Mouse (Mus musculus) thymus, adult 2 months (tissue): Measurements from ENCODE around the gene Igf2. TPM values are rescaled to one million over a fixed set of nuclear protein-coding genes. Genes with fewer than 3 reads are reported as not detected.

Experiments used
- DNase-seq: peaks from one replicate; pipeline ENCODE4 v3.0.0; 2021
- H3K27ac ChIP-seq: fragments of 200-500 bp; 2 replicates; pipeline ENCODE4 v1.5.1; 2012; ENCODE audit warnings: low read length, control low read depth; ENCODE audit not compliant: control insufficient read depth, insufficient read depth
- H3K27me3 ChIP-seq: fragments of 200-500 bp; 2 replicates; pipeline ENCODE4 v1.6.1; 2012; ENCODE audit warnings: mild to moderate bottlenecking, low read length, moderate library complexity, mixed read lengths; ENCODE audit not compliant: control insufficient read depth, insufficient read depth
- H3K36me3 ChIP-seq: fragments of 200-500 bp; 2 replicates; pipeline ENCODE4 v1.6.1; 2012; ENCODE audit warnings: mild to moderate bottlenecking, low read length, moderate library complexity; ENCODE audit not compliant: control insufficient read depth, insufficient read depth
- H3K4me1 ChIP-seq: fragments of 200-500 bp; replicated peaks from 2 replicates; pipeline ENCODE4 v1.6.1; 2012; ENCODE audit warnings: low read length; ENCODE audit not compliant: control insufficient read depth, insufficient read depth
- H3K4me3 ChIP-seq: fragments of 200-500 bp; 2 replicates; pipeline ENCODE4 v1.5.1; 2012; ENCODE audit warnings: mild to moderate bottlenecking, low read length, control low read depth, moderate library complexity; ENCODE audit not compliant: control insufficient read depth, insufficient read depth
- CTCF ChIP-seq: fragments of 200-500 bp; IDR thresholded peaks from 2 replicates; pipeline ENCODE4 v1.5.1; 2012; ENCODE audit warnings: mild to moderate bottlenecking, control low read depth, low read length, moderate library complexity, borderline replicate concordance; ENCODE audit not compliant: control insufficient read depth, poor library complexity, insufficient read depth; ENCODE audit errors: extremely low read depth
- POLR2A ChIP-seq: fragments of 200-500 bp; IDR thresholded peaks from 2 replicates; pipeline ENCODE4 v1.6.1; 2012; ENCODE audit warnings: mild to moderate bottlenecking, low read length, control low read depth, moderate library complexity; ENCODE audit not compliant: control insufficient read depth, poor library complexity, insufficient read depth; ENCODE audit errors: extremely low read depth
- WGBS: fragments of 180-500 bp; shearing (Covaris S2); methylation state at CpG from one replicate; pipeline ENCODE4 v1.1.7; 2018; 5-methylcytosine and 5-hydroxymethylcytosine counted together
- polyA plus RNA-seq: library from polyadenylated mRNA; depleted of rRNA; stranded (reverse); fragments of >200 nt; gene quantifications from 2 replicates; pipeline ENCODE4 v1.2.3, GENCODE M21; 2012; rRNA removed

Igf2 gene
- polyA plus RNA-seq = 7.5 and 13.8 TPM in 2 replicates

DNA sequence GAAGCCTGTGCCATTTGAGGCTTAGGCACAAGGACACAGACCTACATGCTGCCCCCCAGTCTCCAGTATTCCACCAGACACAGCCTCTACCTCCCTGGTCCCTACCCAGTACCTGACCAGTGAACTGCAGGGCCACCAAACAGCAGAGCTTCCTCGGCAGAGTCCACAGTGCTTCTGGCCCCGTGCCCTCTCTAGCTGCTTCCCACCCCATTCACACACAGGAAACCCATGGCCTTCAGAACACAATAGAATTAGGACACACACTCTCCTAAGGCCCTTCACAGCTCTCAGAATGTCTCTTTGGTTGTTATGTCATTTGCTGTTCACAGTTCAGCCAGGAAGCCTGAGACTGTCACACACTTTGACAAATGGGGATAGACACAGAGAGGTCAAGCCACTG is at the start of gene Igf2:
TSS of gene Igf2 (minus strand) at position 158 of the 400 bp plus-strand sequence.
- DNase-seq = no peak
- Histone ChIP-seq H3K4me3 (no peak within 1 kb of the TSS), H3K27ac (no peak within 1 kb of the TSS), H3K27me3 (peaks cover 7% of the 10 kb centered on the region; the same call in 1 of the 2 replicates), H3K4me1 (no peaks in the 10 kb centered on the region), H3K36me3 (no peaks in the 10 kb centered on the region)
- TF ChIP-seq CTCF (no peak), POLR2A (no peak)
- WGBS = 56% methylated on average over 2 of the region's 2 CpGs

DNA sequence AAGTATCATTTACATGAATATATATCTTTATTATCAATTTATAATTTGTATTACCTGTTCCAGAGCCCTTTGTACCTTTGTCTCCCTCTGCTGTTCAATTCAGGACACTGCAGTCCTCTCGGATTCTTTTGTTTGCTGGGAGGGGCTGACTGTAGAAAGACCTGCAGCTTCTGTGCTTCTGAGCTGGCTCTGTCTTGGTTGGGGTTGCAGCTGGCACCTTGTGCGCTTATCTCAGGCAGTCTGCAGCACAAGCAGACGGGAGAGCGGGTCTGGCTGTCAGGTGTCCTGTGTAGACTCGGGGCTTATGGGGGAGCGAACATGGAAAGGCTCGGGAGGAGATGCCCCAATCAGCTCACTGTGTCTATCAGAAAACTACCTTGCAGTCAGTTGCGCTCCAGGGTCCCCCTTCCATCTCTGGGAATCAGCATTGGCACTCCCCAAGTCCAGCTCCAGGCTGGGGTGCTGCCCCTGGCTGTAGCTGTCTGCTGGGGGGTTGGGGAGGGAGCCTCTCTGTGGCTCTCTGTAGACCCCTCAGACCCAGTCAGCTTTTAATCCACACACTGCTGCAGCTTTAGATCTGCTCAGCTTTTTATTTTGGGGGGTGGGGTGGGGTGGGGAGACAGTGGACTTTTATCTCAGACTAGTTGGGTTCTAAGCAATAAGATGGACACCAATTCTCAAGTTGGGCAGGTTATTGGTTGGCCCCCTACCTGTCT is 48.3 kb upstream of the Igf2 start:
- Histone ChIP-seq H3K27ac (no peak overlapping the region), H3K4me3 (no peak overlapping the region), H3K27me3 (no peaks in the 10 kb centered on the region), H3K36me3 (no peaks in the 10 kb centered on the region), H3K4me1 (no peaks in the 10 kb centered on the region)
- TF ChIP-seq POLR2A (no peak), CTCF (no peak)
- peak; percentile 52 for DNase-seq
- 30% methylated on average over 8 of the region's 8 CpGs for WGBS

- no peak for TF ChIP-seq CTCF
- no peak for TF ChIP-seq POLR2A
- WGBS = 87% methylated on average over 2 of the region's 2 CpGs
- no peak overlapping the region for H3K4me3 ChIP-seq
- H3K4me1 ChIP-seq = no peaks in the 10 kb centered on the region
- no peak overlapping the region for H3K27ac ChIP-seq
- no peaks in the 10 kb centered on the region for H3K27me3 ChIP-seq
- H3K36me3 ChIP-seq = no peaks in the 10 kb centered on the region
- DNase-seq = no peak
These were observed 40.3 kb upstream of the Igf2 start for GRCm38 (mm10) chr7:142706873-142707272.

GRCm38 (mm10) chr7:142699334-142699860 is 32.8 kb upstream of the Igf2 start:
- no peak for DNase-seq
- no peak overlapping the region for H3K4me3 ChIP-seq
- no peak for TF ChIP-seq CTCF
- no peaks in the 10 kb centered on the region for H3K27me3 ChIP-seq
- no peaks in the 10 kb centered on the region for H3K36me3 ChIP-seq
- H3K27ac ChIP-seq = no peak overlapping the region
- WGBS = 84% methylated on average over 5 of the region's 5 CpGs
- no peaks in the 10 kb centered on the region for H3K4me1 ChIP-seq

- H3K27me3 ChIP-seq = no peaks in the 10 kb centered on the region
- no peak for DNase-seq
- H3K36me3 ChIP-seq = no peaks in the 10 kb centered on the region
- H3K27ac ChIP-seq = no peak overlapping the region
- WGBS = 93% methylated on average over 3 of the region's 3 CpGs
- no peak overlapping the region for H3K4me3 ChIP-seq
- TF ChIP-seq CTCF = no peak
- no peak for TF ChIP-seq POLR2A
- H3K4me1 ChIP-seq = no peaks in the 10 kb centered on the region
These were observed 12.0 kb upstream of the Igf2 start for GRCm38 (mm10) chr7:142678611-142679010.

GRCm38 (mm10) chr7:142675644-142676043 is 9.0 kb upstream of the Igf2 start:
- no peaks in the 10 kb centered on the region for H3K4me1 ChIP-seq
- no peak for DNase-seq
- no peak overlapping the region for H3K27ac ChIP-seq
- WGBS = 10% methylated on average over 3 of the region's 3 CpGs
- no peaks in the 10 kb centered on the region for H3K27me3 ChIP-seq
- no peaks in the 10 kb centered on the region for H3K36me3 ChIP-seq
- no peak for TF ChIP-seq POLR2A
- no peak overlapping the region for H3K4me3 ChIP-seq

DNA sequence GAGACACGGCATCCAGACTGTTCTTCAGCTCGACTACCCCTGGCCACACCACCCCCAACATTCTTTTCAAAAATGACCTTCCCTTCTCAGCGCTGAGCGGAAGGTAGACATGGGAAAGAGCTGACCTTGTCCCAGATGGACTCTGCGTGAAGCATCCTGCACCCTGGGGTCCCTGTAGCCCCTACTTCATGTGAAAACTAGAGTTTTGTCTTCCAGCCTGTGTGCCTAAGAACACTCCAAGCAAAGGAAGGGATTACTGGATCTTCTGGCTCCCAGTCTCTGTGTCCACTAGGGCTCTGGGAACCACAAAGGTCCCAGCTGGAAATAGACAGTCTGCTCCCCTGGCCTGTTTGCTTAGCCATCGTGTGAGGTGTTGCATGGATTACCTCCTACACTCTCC is 8.5 kb upstream of the Igf2 start:
- Histone ChIP-seq H3K4me1 (no peaks in the 10 kb centered on the region), H3K4me3 (no peak overlapping the region), H3K27ac (no peak overlapping the region), H3K36me3 (no peaks in the 10 kb centered on the region), H3K27me3 (no peaks in the 10 kb centered on the region)
- TF ChIP-seq CTCF (no peak), POLR2A (no peak)
- DNase-seq = no peak
- 77% methylated on average over 6 of the region's 6 CpGs for WGBS
